Mouse (Mus musculus): Measurements from ENCODE around the gene Flt4. TPM values are rescaled to one million over a fixed set of nuclear protein-coding genes. Genes with fewer than 3 reads are reported as not detected.

Gene Flt4
- total and polyA plus RNA-seq, 2 experiments from 2014 or later, result 1.4 to 2.6 TPM

DNA sequence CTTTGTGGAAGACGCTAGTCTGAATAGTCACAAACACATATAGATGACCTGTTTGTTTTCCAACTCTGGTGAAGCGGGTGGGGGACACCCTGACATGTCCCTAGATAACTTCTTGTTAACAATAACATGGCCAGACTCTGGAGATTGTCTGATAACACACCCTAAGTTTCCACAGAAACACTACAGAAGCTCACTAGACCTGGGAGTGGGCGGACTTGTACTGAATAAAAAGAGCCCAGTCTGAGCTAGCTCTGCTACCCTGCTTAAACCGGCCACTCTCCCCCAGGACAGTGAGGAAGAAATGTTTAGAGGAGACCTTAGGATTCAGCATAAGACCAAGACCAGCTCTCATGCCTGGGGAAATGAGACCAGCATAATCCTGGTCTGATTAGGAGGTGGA is 56.4 kb downstream of the Flt4 start:
- no peaks in the 10 kb centered on the region for H3K9me3 ChIP-seq (ENCODE audit: low read length)
- DNase-seq (ENCODE audit: low spot score) (no peak), ATAC-seq (ENCODE audit: low FRiP score) (no peak)
- no peaks in the 10 kb centered on the region for H3K4me1 ChIP-seq (ENCODE audit: insufficient read depth, low read length)
- WGBS, result 88% methylated on average over 4 of the region's 4 CpGs
- H3K27ac ChIP-seq (ENCODE audit: low read depth, low read length), result no peak overlapping the region
- no peaks in the 10 kb centered on the region for H3K36me3 ChIP-seq (ENCODE audit: insufficient read depth, low read length)
- no peak overlapping the region for H3K4me3 ChIP-seq (ENCODE audit: low read depth, low read length)
- no peak overlapping the region for H3K4me2 ChIP-seq (ENCODE audit: low read depth, low read length, poor library complexity, severe bottlenecking)
- H3K27me3 ChIP-seq (ENCODE audit: insufficient read depth, low read length), result no peaks in the 10 kb centered on the region
- TF ChIP-seq CTCF (IDR thresholded peaks at IDR 0.05), result no peak
- no peak overlapping the region for H3K9ac ChIP-seq (replicated peaks; ENCODE audit: low read length, poor library complexity, severe bottlenecking)

DNA sequence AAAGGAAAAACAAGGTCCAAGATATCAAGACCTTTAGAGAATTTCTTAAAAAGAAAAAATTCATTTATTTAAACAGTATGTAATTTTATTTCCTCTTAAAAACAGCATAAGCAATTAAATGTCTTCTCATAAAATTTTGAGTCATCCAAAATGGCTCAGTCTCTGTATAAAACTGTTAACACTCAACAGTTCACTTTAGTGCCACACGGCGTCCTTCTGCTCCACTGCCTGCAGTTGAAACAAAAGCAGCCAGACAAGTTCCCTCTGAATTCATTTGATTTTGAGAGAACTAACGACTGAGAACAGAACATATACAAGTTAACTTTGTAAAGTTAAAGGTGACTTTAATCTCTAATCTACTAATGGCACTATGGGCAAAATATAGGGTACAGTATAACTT is 64.4 kb downstream of the Flt4 start:
- no peak overlapping the region for H3K27ac ChIP-seq (ENCODE audit: low read depth, low read length)
- H3K9me3 ChIP-seq (ENCODE audit: low read length), result no peaks in the 10 kb centered on the region
- H3K4me3 ChIP-seq (ENCODE audit: low read depth, low read length), result no peak overlapping the region
- 79% methylated on average over 3 of the region's 3 CpGs for WGBS
- TF ChIP-seq CTCF (IDR thresholded peaks at IDR 0.05), result peak; percentile 27; the same call in 1 of the 2 replicates
- H3K27me3 ChIP-seq (ENCODE audit: insufficient read depth, low read length), result no peaks in the 10 kb centered on the region
- no peak overlapping the region for H3K4me2 ChIP-seq (ENCODE audit: low read depth, low read length, poor library complexity, severe bottlenecking)
- DNase-seq (ENCODE audit: low spot score) (no peak), ATAC-seq (ENCODE audit: low FRiP score) (no peak)
- H3K9ac ChIP-seq (replicated peaks; ENCODE audit: low read length, poor library complexity, severe bottlenecking), result no peak overlapping the region
- H3K4me1 ChIP-seq (ENCODE audit: insufficient read depth, low read length), result no peaks in the 10 kb centered on the region
- peaks cover 13% of the 10 kb centered on the region for H3K36me3 ChIP-seq (ENCODE audit: insufficient read depth, low read length)

DNA sequence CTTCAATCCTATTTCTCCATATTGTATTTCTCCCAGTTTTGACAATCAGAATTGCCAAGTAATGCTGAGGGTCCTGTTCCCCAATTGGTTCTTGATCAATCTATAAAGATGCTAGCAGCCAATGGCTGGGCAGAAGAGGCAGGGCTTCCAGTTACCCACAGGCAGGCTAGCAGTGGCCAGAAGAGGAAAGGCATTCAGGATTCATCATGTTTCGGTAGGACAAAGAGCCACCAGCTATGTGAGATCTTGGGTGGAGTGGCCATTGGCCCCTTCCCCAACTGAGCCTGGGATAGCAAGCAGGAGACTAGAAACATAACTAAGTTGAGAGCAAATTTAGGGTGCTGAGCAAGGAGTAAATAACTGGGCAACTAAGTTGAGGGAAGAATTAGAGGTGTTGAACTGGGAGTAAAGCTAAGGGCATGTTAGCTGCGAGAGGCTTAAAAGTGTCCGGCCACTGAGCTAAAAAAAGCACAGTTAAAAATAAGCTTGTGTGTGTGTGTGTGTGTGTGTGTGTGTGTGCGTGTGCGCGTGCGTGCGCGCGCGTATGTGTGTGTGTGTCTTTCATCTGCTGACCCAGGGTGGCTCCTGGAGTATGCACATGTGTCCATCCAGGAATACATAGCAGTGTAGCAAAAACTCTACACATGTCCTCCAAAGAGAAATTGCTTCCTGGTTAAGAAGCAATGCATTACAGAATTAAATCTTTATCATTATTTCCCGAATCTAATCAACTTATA is 75.3 kb downstream of the Flt4 start:
- no peak overlapping the region for H3K4me3 ChIP-seq (ENCODE audit: low read depth, low read length)
- peaks cover 47% of the 10 kb centered on the region for H3K36me3 ChIP-seq (ENCODE audit: insufficient read depth, low read length)
- WGBS, result 97% methylated on average over 12 of the region's 12 CpGs
- no peak overlapping the region for H3K27ac ChIP-seq (ENCODE audit: low read depth, low read length)
- TF ChIP-seq CTCF (IDR thresholded peaks at IDR 0.05), result no peak
- H3K27me3 ChIP-seq (ENCODE audit: insufficient read depth, low read length), result no peaks in the 10 kb centered on the region
- no peaks in the 10 kb centered on the region for H3K9me3 ChIP-seq (ENCODE audit: low read length)
- H3K9ac ChIP-seq (replicated peaks; ENCODE audit: low read length, poor library complexity, severe bottlenecking), result no peak overlapping the region
- no peaks in the 10 kb centered on the region for H3K4me1 ChIP-seq (ENCODE audit: insufficient read depth, low read length)
- no peak overlapping the region for H3K4me2 ChIP-seq (ENCODE audit: low read depth, low read length, poor library complexity, severe bottlenecking)
- no peak for DNase-seq (ENCODE audit: low spot score)
- ATAC-seq (ENCODE audit: low FRiP score), result no peak

DNA sequence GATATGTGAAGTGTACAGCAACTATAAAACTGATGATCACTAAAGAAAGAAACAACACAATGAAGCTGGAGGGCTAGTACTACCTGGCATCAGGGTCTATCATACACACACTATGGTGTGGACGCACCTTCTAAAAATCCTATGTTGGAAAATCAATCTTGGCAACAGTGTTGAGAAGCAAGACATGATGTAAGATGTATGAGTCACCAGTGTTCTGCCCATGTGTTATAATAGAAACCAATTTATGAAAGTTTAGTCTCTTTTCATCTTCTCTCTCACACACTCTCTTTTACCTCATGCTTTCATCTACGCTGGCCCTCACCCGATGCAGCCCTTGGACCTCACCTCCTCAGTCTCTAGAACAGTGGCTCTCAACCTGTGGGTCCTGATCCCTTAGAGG is 86.0 kb downstream of the Flt4 start:
- DNase-seq (ENCODE audit: low spot score), result no peak
- Histone ChIP-seq H3K36me3 (ENCODE audit: insufficient read depth, low read length) (peaks cover 12% of the 10 kb centered on the region; the same call in 1 of the 2 replicates), H3K9me3 (ENCODE audit: low read length) (no peaks in the 10 kb centered on the region), H3K4me3 (ENCODE audit: low read depth, low read length) (no peak overlapping the region), H3K9ac (replicated peaks; ENCODE audit: low read length, poor library complexity, severe bottlenecking) (no peak overlapping the region), H3K27ac (ENCODE audit: low read depth, low read length) (no peak overlapping the region), H3K4me2 (ENCODE audit: low read depth, low read length, poor library complexity, severe bottlenecking) (no peak overlapping the region), H3K27me3 (ENCODE audit: insufficient read depth, low read length) (no peaks in the 10 kb centered on the region), H3K4me1 (ENCODE audit: insufficient read depth, low read length) (no peaks in the 10 kb centered on the region)
- ATAC-seq (ENCODE audit: low FRiP score), result no peak
- WGBS, result 94% methylated on average over 3 of the region's 3 CpGs
- TF ChIP-seq CTCF (IDR thresholded peaks at IDR 0.05), result no peak

DNA sequence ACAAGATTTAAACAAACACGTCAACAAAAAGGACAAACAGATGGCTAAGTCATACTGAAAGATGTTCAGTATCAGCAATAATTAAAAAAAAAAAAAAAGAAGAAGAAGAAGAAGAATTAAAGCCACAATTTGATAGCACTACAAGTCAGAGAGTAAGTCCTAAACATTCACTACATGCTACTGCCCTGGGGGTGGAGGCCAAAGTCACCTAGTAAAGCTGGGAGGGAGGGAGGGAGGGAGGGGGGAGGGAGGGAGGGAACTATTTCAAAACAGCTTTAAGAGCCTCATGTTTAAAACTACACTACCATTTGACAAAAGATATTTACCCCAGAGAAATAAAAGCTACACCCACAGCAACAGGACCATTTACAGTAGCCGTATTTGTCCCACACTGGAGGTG is 86.6 kb downstream of the Flt4 start:
- Histone ChIP-seq H3K27ac (ENCODE audit: low read depth, low read length) (no peak overlapping the region), H3K9me3 (ENCODE audit: low read length) (no peaks in the 10 kb centered on the region), H3K36me3 (ENCODE audit: insufficient read depth, low read length) (peaks cover 9% of the 10 kb centered on the region; the same call in 1 of the 2 replicates), H3K9ac (replicated peaks; ENCODE audit: low read length, poor library complexity, severe bottlenecking) (no peak overlapping the region), H3K27me3 (ENCODE audit: insufficient read depth, low read length) (no peaks in the 10 kb centered on the region), H3K4me3 (ENCODE audit: low read depth, low read length) (no peak overlapping the region), H3K4me1 (ENCODE audit: insufficient read depth, low read length) (no peaks in the 10 kb centered on the region), H3K4me2 (ENCODE audit: low read depth, low read length, poor library complexity, severe bottlenecking) (no peak overlapping the region)
- DNase-seq (ENCODE audit: low spot score), result no peak
- WGBS, result 84% methylated on average over 2 of the region's 2 CpGs
- TF ChIP-seq CTCF (IDR thresholded peaks at IDR 0.05), result no peak
- no peak for ATAC-seq (ENCODE audit: low FRiP score)

DNA sequence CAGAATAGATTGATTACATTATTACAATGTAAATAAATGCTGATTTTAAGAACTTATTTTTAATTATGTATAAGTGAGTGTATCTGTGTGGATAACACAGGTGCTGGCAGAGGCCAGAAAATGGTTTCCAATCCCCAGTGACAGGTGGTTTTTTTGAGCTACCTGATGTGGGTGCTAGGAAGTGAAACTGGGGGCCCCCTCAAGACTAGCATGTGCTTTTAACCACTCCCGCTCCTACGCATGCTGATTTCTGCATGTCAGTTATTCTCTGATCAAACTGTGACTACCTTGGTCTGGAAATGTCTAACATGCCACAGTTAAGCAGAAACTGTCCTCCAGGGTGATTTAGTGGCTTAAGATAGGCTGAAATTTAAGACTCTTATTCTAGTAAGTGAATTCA is 87.4 kb downstream of the Flt4 start:
- Histone ChIP-seq H3K9me3 (ENCODE audit: low read length) (no peaks in the 10 kb centered on the region), H3K4me3 (ENCODE audit: low read depth, low read length) (no peak overlapping the region), H3K27ac (ENCODE audit: low read depth, low read length) (no peak overlapping the region), H3K9ac (replicated peaks; ENCODE audit: low read length, poor library complexity, severe bottlenecking) (no peak overlapping the region), H3K27me3 (ENCODE audit: insufficient read depth, low read length) (no peaks in the 10 kb centered on the region), H3K36me3 (ENCODE audit: insufficient read depth, low read length) (peaks cover 11% of the 10 kb centered on the region; the same call in 1 of the 2 replicates), H3K4me1 (ENCODE audit: insufficient read depth, low read length) (no peaks in the 10 kb centered on the region), H3K4me2 (ENCODE audit: low read depth, low read length, poor library complexity, severe bottlenecking) (no peak overlapping the region)
- no peak for DNase-seq (ENCODE audit: low spot score)
- 92% methylated on average over 2 of the region's 2 CpGs for WGBS
- TF ChIP-seq CTCF (IDR thresholded peaks at IDR 0.05), result no peak
- no peak for ATAC-seq (ENCODE audit: low FRiP score)

Measured in midbrain, postnatal 0 days (tissue).